Mouse (Mus musculus): Measurements from ENCODE around the gene Nipal4. TPM values are rescaled to one million over a fixed set of nuclear protein-coding genes. Genes with fewer than 3 reads are reported as not detected.
"Not testable (repeated sequence)": the region's sequence is repeated elsewhere in the genome, so short reads cannot be mapped to it uniquely, and the experiment has no call there.

Nipal4 gene
- polyA plus RNA-seq, 1 experiment from 2014 or later: 0.40 TPM

GRCm38 (mm10) chr11:46194175-46194574, 27.9 kb upstream of the Nipal4 start:
- Histone ChIP-seq H3K4me3 (no peak overlapping the region), H3K9ac (no peak overlapping the region), H3K27ac (no peak overlapping the region), H3K36me3 (ENCODE audit: poor library complexity, severe bottlenecking) (peaks cover 64% of the 10 kb centered on the region), H3K4me2 (no peak overlapping the region), H3K9me3 (replicated peaks) (no peaks in the 10 kb centered on the region), H3K27me3 (no peaks in the 10 kb centered on the region), H3K4me1 (no peaks in the 10 kb centered on the region)
- 86% methylated on average over 4 of the region's 4 CpGs for WGBS
- no peak for ATAC-seq

- Histone ChIP-seq H3K9ac (no peak overlapping the region), H3K4me3 (no peak overlapping the region), H3K4me1 (no peaks in the 10 kb centered on the region), H3K36me3 (ENCODE audit: poor library complexity, severe bottlenecking) (peaks cover 11% of the 10 kb centered on the region; the same call in 1 of the 2 replicates), H3K9me3 (replicated peaks) (no peaks in the 10 kb centered on the region), H3K27ac (no peak overlapping the region), H3K27me3 (no peaks in the 10 kb centered on the region), H3K4me2 (no peak overlapping the region)
- no peak for ATAC-seq
- WGBS: 59% methylated on average over 2 of the region's 2 CpGs
Observed at GRCm38 (mm10) chr11:46188283-46188682, 22.0 kb upstream of the Nipal4 start.

DNA sequence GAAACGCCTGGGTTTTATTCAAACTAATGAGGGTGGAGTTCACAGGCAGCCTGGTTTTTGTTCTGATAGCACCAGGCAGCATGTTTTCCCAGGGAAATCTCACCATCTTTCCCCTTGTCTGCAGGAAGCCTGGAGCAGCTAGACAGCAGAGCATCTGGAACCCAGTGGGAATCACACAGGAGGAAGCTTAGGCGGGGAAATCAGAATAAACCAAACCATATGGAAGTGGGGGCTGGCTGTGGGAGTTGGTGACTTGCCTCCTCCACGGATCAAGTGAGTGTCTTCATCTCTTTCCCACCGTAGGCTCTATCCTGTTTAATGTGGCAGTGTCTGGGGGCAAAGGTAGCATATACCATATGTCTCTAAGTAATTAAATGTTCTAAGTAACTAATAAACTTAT, 19.2 kb upstream of the Nipal4 start:
- H3K27me3 ChIP-seq: no peaks in the 10 kb centered on the region
- no peak overlapping the region for H3K4me3 ChIP-seq
- H3K27ac ChIP-seq: no peak overlapping the region
- no peak for ATAC-seq
- no peaks in the 10 kb centered on the region for H3K36me3 ChIP-seq (ENCODE audit: poor library complexity, severe bottlenecking)
- WGBS: 47% methylated on average over 4 of the region's 4 CpGs
- no peaks in the 10 kb centered on the region for H3K4me1 ChIP-seq
- no peaks in the 10 kb centered on the region for H3K9me3 ChIP-seq (replicated peaks)
- H3K4me2 ChIP-seq: no peak overlapping the region
- H3K9ac ChIP-seq: no peak overlapping the region

- Histone ChIP-seq H3K36me3 (ENCODE audit: poor library complexity, severe bottlenecking) (no peaks in the 10 kb centered on the region), H3K27me3 (no peaks in the 10 kb centered on the region), H3K4me1 (no peaks in the 10 kb centered on the region), H3K4me3 (no peak overlapping the region), H3K9me3 (replicated peaks) (no peaks in the 10 kb centered on the region), H3K27ac (no peak overlapping the region), H3K4me2 (no peak overlapping the region), H3K9ac (no peak overlapping the region)
- 70% methylated on average over 3 of the region's 3 CpGs for WGBS
- no peak for ATAC-seq
Observed at GRCm38 (mm10) chr11:46184946-46185345, 18.6 kb upstream of the Nipal4 start.

- WGBS: 96% methylated on average over 1 of the region's 1 CpGs
- not testable (repeated sequence) for H3K27me3 ChIP-seq; H3K9me3 ChIP-seq (replicated peaks); H3K27ac ChIP-seq; ATAC-seq; H3K4me3 ChIP-seq; H3K36me3 ChIP-seq (ENCODE audit: poor library complexity, severe bottlenecking); H3K9ac ChIP-seq; H3K4me1 ChIP-seq; H3K4me2 ChIP-seq
Observed at GRCm38 (mm10) chr11:46182031-46182430, 15.7 kb upstream of the Nipal4 start.

- H3K36me3 ChIP-seq (ENCODE audit: poor library complexity, severe bottlenecking): no peaks in the 10 kb centered on the region
- H3K4me1 ChIP-seq: no peaks in the 10 kb centered on the region
- no peak overlapping the region for H3K4me3 ChIP-seq
- no peaks in the 10 kb centered on the region for H3K9me3 ChIP-seq (replicated peaks)
- 74% methylated on average over 10 of the region's 10 CpGs for WGBS
- no peak for ATAC-seq
- no peak overlapping the region for H3K9ac ChIP-seq
- no peak overlapping the region for H3K4me2 ChIP-seq
- H3K27me3 ChIP-seq: no peaks in the 10 kb centered on the region
- H3K27ac ChIP-seq: no peak overlapping the region
Observed at GRCm38 (mm10) chr11:46177246-46178043, 11.1 kb upstream of the Nipal4 start.

- H3K27ac ChIP-seq: no peak overlapping the region
- no peak for ATAC-seq
- H3K4me2 ChIP-seq: no peak overlapping the region
- no peaks in the 10 kb centered on the region for H3K27me3 ChIP-seq
- H3K9me3 ChIP-seq (replicated peaks): no peaks in the 10 kb centered on the region
- no peaks in the 10 kb centered on the region for H3K4me1 ChIP-seq
- WGBS: 95% methylated on average over 6 of the region's 6 CpGs
- no peaks in the 10 kb centered on the region for H3K36me3 ChIP-seq (ENCODE audit: poor library complexity, severe bottlenecking)
- H3K4me3 ChIP-seq: no peak overlapping the region
- no peak overlapping the region for H3K9ac ChIP-seq
Observed at GRCm38 (mm10) chr11:46176155-46176554, 9.8 kb upstream of the Nipal4 start.

DNA sequence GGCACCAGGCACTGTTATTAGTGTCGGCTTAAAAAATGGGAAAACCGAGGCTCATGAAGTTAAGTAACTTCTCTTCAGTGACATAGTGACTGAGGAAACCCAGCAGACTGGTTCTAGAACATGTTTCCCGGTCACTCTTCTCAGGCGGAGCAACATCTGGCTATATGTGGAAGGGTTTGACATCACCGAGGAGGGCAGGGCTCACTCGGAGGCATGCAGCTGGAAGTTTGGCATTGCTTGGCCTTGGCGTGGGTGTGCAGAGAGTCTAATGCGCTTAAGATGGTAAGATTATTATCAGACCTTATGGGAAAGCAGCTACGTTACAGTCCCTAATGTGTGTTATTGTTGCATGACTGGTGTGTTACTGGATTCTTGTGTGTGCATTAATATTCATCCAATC, 5.8 kb upstream of the Nipal4 start:
- H3K9me3 ChIP-seq (replicated peaks): no peaks in the 10 kb centered on the region
- H3K36me3 ChIP-seq (ENCODE audit: poor library complexity, severe bottlenecking): no peaks in the 10 kb centered on the region
- H3K4me2 ChIP-seq: no peak overlapping the region
- H3K9ac ChIP-seq: no peak overlapping the region
- no peak overlapping the region for H3K4me3 ChIP-seq
- ATAC-seq: no peak
- WGBS: 93% methylated on average over 9 of the region's 9 CpGs
- H3K27me3 ChIP-seq: no peaks in the 10 kb centered on the region
- H3K4me1 ChIP-seq: peaks cover 7% of the 10 kb centered on the region
- H3K27ac ChIP-seq: no peak overlapping the region

- Histone ChIP-seq H3K27ac (no peak overlapping the region), H3K4me3 (no peak overlapping the region), H3K36me3 (ENCODE audit: poor library complexity, severe bottlenecking) (no peaks in the 10 kb centered on the region), H3K4me2 (no peak overlapping the region), H3K9me3 (replicated peaks) (no peaks in the 10 kb centered on the region), H3K4me1 (peaks cover 16% of the 10 kb centered on the region), H3K9ac (no peak overlapping the region), H3K27me3 (peaks cover 15% of the 10 kb centered on the region)
- ATAC-seq: no peak
- 23% methylated on average over 3 of the region's 3 CpGs for WGBS
Observed at GRCm38 (mm10) chr11:46169908-46170307, 3.6 kb upstream of the Nipal4 start.

- WGBS: 95% methylated on average over 7 of the region's 7 CpGs
Observed at GRCm38 (mm10) chr11:46168506-46168905, 2.2 kb upstream of the Nipal4 start.

GRCm38 (mm10) chr11:46157462-46157861, 8.8 kb downstream of the Nipal4 start:
- Histone ChIP-seq H3K9me3 (replicated peaks) (no peaks in the 10 kb centered on the region), H3K4me1 (no peaks in the 10 kb centered on the region), H3K4me3 (no peak overlapping the region), H3K4me2 (no peak overlapping the region), H3K27me3 (no peaks in the 10 kb centered on the region), H3K27ac (no peak overlapping the region), H3K36me3 (ENCODE audit: poor library complexity, severe bottlenecking) (no peaks in the 10 kb centered on the region), H3K9ac (no peak overlapping the region)
- no peak for ATAC-seq

More at GRCm38 (mm10) chr11:46168506-46168905, 2.2 kb upstream of the Nipal4 start:
- H3K4me1 ChIP-seq: peaks cover 16% of the 10 kb centered on the region
- H3K27me3 ChIP-seq: peaks cover 19% of the 10 kb centered on the region
- H3K4me3 ChIP-seq: no peak overlapping the region
- no peak overlapping the region for H3K27ac ChIP-seq
- ATAC-seq: no peak
- H3K9me3 ChIP-seq (replicated peaks): no peaks in the 10 kb centered on the region
- H3K9ac ChIP-seq: no peak overlapping the region
- no peak overlapping the region for H3K4me2 ChIP-seq
- no peaks in the 10 kb centered on the region for H3K36me3 ChIP-seq (ENCODE audit: poor library complexity, severe bottlenecking)

DNA sequence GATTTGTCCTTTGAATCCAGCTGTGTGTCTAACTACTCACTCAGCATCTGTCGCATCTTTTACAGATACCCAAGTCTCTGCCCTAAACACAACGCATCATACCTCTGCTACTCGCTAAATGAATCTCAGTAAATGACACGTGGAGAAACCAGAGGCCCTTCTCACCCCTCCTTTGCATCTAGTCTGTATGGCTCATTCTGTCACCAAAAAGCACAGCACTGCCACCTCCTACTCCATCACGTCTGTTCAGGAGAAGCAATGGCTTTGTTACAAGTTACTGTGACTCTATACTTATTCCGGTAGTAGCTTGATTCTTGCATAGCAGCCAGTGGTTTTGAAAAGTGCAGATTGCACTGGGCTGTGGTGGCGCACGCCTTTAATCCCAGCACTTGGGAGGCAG, 9.4 kb downstream of the Nipal4 start:
- no peaks in the 10 kb centered on the region for H3K9me3 ChIP-seq (replicated peaks)
- 89% methylated on average over 8 of the region's 8 CpGs for WGBS
- H3K9ac ChIP-seq: no peak overlapping the region
- no peak for ATAC-seq
- no peaks in the 10 kb centered on the region for H3K27me3 ChIP-seq
- no peaks in the 10 kb centered on the region for H3K4me1 ChIP-seq
- H3K4me2 ChIP-seq: no peak overlapping the region
- H3K36me3 ChIP-seq (ENCODE audit: poor library complexity, severe bottlenecking): no peaks in the 10 kb centered on the region
- H3K4me3 ChIP-seq: no peak overlapping the region
- no peak overlapping the region for H3K27ac ChIP-seq

GRCm38 (mm10) chr11:46146619-46147018, 19.7 kb downstream of the Nipal4 start:
- no peak overlapping the region for H3K4me3 ChIP-seq
- WGBS: 95% methylated on average over 5 of the region's 5 CpGs

More at GRCm38 (mm10) chr11:46146619-46147018, 19.7 kb downstream of the Nipal4 start:
- Histone ChIP-seq H3K9me3 (replicated peaks) (no peaks in the 10 kb centered on the region), H3K27ac (no peak overlapping the region), H3K9ac (no peak overlapping the region), H3K36me3 (ENCODE audit: poor library complexity, severe bottlenecking) (peaks cover 27% of the 10 kb centered on the region), H3K27me3 (no peaks in the 10 kb centered on the region), H3K4me2 (no peak overlapping the region), H3K4me1 (no peaks in the 10 kb centered on the region)
- no peak for ATAC-seq
